Mouse (Mus musculus) spleen, embryonic (tissue): ENCODE results near the gene Gm13697.
"Not testable (repeated sequence)": the region's sequence is repeated elsewhere in the genome, so short reads cannot be mapped to it uniquely, and the experiment has no call there.

Experiments used
- CTCF ChIA-PET: fragments of 350-600 bp; sonication (Branson Sonifier 250); formaldehyde crosslinking; loops from one replicate; lab custom pipeline; 2022; lab: Charles Lee

The Gm13697 gene

GRCm38 (mm10) chr2:83984443-83984842 is at the start of gene Gm13697:
TSS of gene Gm13697 (plus strand) at chr2:83984743.
- CTCF ChIA-PET = not testable (repeated sequence)

DNA sequence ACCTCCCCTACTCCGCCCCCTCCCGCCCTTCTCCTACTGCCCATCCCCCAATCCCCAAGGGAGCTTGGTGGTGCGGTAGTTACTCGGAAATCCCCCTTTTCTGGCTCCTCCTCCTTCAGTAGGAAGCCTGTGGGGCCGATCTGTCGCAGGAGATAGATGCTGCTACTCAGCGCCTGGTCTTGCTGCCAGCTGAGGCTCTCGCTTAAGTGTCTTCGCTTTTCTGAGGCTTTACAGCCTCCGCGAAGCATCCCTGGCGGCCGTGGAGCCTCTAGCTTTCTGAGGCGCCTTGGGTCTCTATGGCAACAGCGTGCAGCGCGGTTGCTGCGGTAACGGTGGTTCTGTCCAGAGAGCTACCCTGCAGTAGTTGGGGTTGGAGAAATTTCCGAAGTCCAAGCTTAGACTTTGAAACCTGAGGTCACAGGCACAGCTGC is 43.6 kb upstream of the Gm13697 start, which contains the start of gene Zswim2:
Gene Zswim2 (minus strand): TSS at position 298 of the 431 bp plus-strand sequence.
- CTCF ChIA-PET = interaction anchor here (0.5 to 0.7 kb wide), 3 partner anchors 15 to 251 kb away, joined by 4 to 16 read pairs (median 5); no protein-coding TSS in a partner anchor

- CTCF ChIA-PET = interaction anchor here (0.5 to 0.7 kb wide), 4 partner anchors 15 to 252 kb away, joined by 3 to 16 read pairs (median 4); no protein-coding TSS in a partner anchor
Observed at GRCm38 (mm10) chr2:83941378-83941777, 43.2 kb upstream of the Gm13697 start.

GRCm38 (mm10) chr2:83941792-83942191 is 42.8 kb upstream of the Gm13697 start:
- CTCF ChIA-PET = interaction anchor here (0.6 kb wide), 1 partner anchor 91 kb away, joined by 3 read pairs; no protein-coding TSS in a partner anchor

DNA sequence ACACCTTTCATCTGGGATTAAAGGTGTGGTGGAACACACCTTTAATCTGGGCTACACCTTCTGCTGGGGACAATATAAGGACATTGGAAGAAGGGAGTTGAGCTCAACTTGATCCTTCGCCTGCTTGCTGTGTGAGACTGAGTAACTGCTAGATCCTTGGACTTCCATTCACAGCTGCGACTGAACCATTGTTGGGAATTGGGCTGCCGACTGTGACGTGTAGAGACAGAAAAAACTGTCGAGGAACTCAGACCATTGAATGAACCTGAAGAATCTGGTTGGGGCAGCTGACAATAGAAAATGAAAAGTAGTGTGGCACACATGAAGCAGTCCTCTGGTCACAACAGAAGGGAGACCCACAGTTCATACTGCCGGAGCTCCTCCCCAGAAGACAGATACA is 29.1 kb upstream of the Gm13697 start, which contains the start of gene Gm13698:
Gene Gm13698 (plus strand): TSS at position 301 of the 400 bp plus-strand sequence.
- CTCF ChIA-PET = not testable (repeated sequence)

DNA sequence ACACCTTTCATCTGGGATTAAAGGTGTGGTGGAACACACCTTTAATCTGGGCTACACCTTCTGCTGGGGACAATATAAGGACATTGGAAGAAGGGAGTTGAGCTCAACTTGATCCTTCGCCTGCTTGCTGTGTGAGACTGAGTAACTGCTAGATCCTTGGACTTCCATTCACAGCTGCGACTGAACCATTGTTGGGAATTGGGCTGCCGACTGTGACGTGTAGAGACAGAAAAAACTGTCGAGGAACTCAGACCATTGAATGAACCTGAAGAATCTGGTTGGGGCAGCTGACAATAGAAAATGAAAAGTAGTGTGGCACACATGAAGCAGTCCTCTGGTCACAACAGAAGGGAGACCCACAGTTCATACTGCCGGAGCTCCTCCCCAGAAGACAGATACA is 23.3 kb upstream of the Gm13697 start, which contains the start of gene Gm13693:
Gene Gm13693 (plus strand): TSS at position 301 of the 400 bp plus-strand sequence.
- CTCF ChIA-PET = not testable (repeated sequence)

DNA sequence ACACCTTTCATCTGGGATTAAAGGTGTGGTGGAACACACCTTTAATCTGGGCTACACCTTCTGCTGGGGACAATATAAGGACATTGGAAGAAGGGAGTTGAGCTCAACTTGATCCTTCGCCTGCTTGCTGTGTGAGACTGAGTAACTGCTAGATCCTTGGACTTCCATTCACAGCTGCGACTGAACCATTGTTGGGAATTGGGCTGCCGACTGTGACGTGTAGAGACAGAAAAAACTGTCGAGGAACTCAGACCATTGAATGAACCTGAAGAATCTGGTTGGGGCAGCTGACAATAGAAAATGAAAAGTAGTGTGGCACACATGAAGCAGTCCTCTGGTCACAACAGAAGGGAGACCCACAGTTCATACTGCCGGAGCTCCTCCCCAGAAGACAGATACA is 17.5 kb upstream of the Gm13697 start, which contains the start of gene Gm13695:
Gene Gm13695 (plus strand): TSS at position 301 of the 400 bp plus-strand sequence.
- CTCF ChIA-PET = not testable (repeated sequence)

- CTCF ChIA-PET = not testable (repeated sequence)
Observed at GRCm38 (mm10) chr2:83972823-83973222, 11.7 kb upstream of the Gm13697 start, which contains the start of gene Gm13696. TSS of gene Gm13696 (plus strand) at chr2:83973123.

GRCm38 (mm10) chr2:83978633-83979032 is 5.9 kb upstream of the Gm13697 start, which contains the start of gene Gm13694:
TSS of gene Gm13694 (plus strand) at chr2:83978933.
- CTCF ChIA-PET = not testable (repeated sequence)

GRCm38 (mm10) chr2:83990253-83990652 is 5.7 kb downstream of the Gm13697 start, which contains the start of gene Gm13691:
TSS of gene Gm13691 (plus strand) at chr2:83990553.
- CTCF ChIA-PET = not testable (repeated sequence)

- CTCF ChIA-PET = not testable (repeated sequence)
Observed at GRCm38 (mm10) chr2:83993639-83994255, 9.2 kb downstream of the Gm13697 start.

- CTCF ChIA-PET = not testable (repeated sequence)
Observed at GRCm38 (mm10) chr2:83994526-83994925, 10.0 kb downstream of the Gm13697 start.

DNA sequence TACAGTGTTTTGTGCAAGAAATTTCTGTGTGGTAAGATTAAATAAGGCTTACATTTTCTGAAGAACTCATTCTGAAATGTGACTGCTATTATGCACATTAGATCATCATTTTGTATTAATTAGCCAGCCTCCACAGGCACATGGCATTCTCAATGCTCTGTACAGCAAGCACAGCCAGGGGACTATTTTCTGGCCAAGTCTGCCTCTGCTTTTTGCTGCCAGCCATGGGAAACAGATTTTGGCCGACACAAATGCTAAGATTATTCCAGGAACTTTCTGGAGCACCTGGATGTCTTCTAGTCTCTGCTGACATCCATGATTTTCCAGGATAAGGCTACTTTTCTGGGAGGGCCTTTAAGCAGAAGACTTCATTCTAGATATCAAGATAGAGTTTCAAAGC is 24.4 kb downstream of the Gm13697 start:
- CTCF ChIA-PET = no interaction called here

- CTCF ChIA-PET = no interaction called here
Observed at GRCm38 (mm10) chr2:84009818-84010217, 25.3 kb downstream of the Gm13697 start.

DNA sequence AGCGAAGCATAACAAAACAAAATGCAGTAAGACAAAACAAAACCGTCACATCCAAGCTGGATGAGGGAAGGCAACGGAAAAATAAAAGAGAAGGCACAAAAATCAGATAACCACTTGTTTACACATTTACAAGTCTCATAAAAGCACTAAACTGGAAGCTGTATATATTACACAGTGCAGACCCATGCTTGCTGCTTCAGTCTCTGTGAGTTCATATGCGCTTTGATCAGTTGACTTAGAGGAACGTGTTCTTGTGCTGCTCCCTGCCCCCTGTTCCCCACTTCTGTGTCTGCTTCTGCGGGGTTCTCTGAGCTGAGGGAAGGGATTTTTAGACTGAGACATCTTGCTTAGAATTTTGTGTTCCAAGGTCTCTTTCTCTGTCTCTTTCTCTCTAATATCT is 30.0 kb downstream of the Gm13697 start:
- CTCF ChIA-PET = no interaction called here

DNA sequence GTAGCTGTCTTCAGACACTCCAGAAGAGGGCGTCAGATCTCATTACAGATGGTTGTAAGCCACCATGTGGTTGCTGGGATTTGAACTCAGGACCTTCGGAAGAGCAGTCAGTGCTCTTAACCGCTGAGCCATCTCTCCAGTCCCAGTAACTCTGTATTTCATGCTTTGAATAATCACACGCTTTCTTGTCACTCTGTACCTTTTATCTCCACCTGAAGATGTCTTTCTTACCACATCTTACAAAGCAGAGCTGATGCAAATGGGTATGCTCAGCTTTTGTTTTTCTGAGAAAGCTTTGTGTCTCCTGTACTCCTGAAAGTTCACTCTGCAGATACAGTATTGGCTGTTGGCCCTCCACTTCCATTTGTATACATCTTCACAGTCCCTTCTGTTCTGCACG is 31.7 kb downstream of the Gm13697 start:
- CTCF ChIA-PET = not testable (repeated sequence)

DNA sequence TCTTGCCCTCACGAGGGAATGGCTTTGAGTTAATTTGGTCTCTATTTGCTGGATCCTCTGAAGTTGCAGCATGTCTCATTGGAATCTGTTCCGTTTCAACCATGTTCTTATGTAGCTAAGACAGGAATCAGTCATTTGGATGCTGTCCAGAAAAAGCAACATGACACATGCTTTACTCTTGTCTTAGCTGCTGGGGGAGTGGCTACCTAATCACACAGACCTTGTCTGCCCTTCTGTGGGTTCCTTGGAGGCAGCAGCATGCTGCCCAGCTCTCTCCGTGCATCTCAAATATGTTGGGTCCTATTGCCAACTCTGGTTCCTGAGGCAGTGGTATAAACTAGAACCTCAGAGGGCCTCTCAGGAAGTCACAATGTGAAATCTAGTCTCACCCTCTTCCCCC is 33.8 kb downstream of the Gm13697 start:
- CTCF ChIA-PET = no interaction called here

GRCm38 (mm10) chr2:84019519-84020305 is 35.2 kb downstream of the Gm13697 start:
- CTCF ChIA-PET = no interaction called here

DNA sequence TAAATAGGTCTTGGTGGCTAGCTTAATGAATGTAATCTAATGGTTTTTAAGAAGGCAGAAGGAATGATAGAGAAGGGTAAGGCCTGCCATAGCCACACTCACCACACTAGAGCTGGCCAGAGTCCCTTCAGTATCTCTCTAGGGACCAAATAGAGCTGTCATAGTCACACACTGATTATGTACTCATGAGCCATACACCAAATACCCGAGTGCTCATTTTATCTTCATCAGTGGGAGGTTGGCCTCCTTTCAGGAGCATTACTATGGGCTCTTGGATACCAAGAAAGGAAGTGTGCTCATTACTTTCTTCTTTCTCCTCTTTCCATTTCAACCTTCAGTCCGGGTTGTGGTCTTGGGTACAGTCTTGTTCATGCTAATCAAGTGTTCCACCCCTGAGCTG is 37.4 kb downstream of the Gm13697 start:
- CTCF ChIA-PET = no interaction called here

DNA sequence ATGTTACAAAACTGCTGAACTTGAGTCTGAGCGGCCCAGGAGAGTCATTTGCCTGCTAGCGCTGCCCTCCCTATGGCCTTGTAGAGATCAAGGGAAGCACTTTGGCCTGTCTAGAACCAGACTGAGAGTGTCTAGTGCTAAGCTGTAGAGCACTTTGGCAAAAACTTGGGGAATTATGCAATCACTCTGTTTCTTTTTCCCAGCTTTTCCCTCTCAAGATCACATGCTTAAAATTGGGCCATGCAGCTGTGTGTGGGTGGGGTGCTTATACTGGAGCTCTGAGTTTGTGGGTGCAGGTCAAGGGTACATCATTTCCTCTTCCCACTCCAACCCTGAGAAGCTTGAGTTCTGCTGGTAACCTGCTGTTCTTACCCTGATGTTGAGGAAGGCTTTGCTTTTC is 38.4 kb downstream of the Gm13697 start:
- CTCF ChIA-PET = interaction anchor here (0.5 kb wide), 1 partner anchor 281 kb away, joined by 6 read pairs; no protein-coding TSS in a partner anchor

GRCm38 (mm10) chr2:84023319-84023718 is 38.8 kb downstream of the Gm13697 start:
- CTCF ChIA-PET = no interaction called here

GRCm38 (mm10) chr2:84025217-84025616 is 40.7 kb downstream of the Gm13697 start:
- CTCF ChIA-PET = no interaction called here
